Mouse (Mus musculus): Measurements from ENCODE around the gene Dusp11. TPM values are rescaled to one million over a fixed set of nuclear protein-coding genes. Genes with fewer than 3 reads are reported as not detected.

The Dusp11 gene
- polyA plus RNA-seq, 1 experiment from 2014 or later = 56.1 TPM

Other genes with a start within 250 kb of the Dusp11 start
- not detected in 2 replicates for gene Nat8f7, start 248.5 kb downstream of the Dusp11 start, polyA plus RNA-seq (2014; fragmentation: Nextera tagmentation; extraction: Ambion mirVana)
- 0.33 and 0.57 TPM in 2 replicates for gene Nat8f3, start 195.9 kb downstream of the Dusp11 start, polyA plus RNA-seq (2014; fragmentation: Nextera tagmentation; extraction: Ambion mirVana)
- gene Nat8f6, start 140.7 kb downstream of the Dusp11 start, polyA plus RNA-seq (2014; fragmentation: Nextera tagmentation; extraction: Ambion mirVana) = not detected in 2 replicates
- not detected in 2 replicates for gene Nat8f5, start 140.7 kb downstream of the Dusp11 start, polyA plus RNA-seq (2014; fragmentation: Nextera tagmentation; extraction: Ambion mirVana)
- gene Nat8, start 129.6 kb downstream of the Dusp11 start, polyA plus RNA-seq (2014; fragmentation: Nextera tagmentation; extraction: Ambion mirVana) = not detected in 2 replicates
- not detected in 2 replicates for gene Nat8f2, start 92.5 kb downstream of the Dusp11 start, polyA plus RNA-seq (2014; fragmentation: Nextera tagmentation; extraction: Ambion mirVana)
- gene Nat8f4, start 56.8 kb downstream of the Dusp11 start, polyA plus RNA-seq (2014; fragmentation: Nextera tagmentation; extraction: Ambion mirVana) = 7.0 and 7.5 TPM in 2 replicates
- 31.2 and 32.1 TPM in 2 replicates for gene Tprkb, start 49.8 kb downstream of the Dusp11 start, polyA plus RNA-seq (2014; fragmentation: Nextera tagmentation; extraction: Ambion mirVana)
- gene Nat8f1, start 46.0 kb downstream of the Dusp11 start, polyA plus RNA-seq (2014; fragmentation: Nextera tagmentation; extraction: Ambion mirVana) = 4.5 and 4.6 TPM in 2 replicates
- not detected in 2 replicates for gene Figla, start 54.5 kb upstream of the Dusp11 start, polyA plus RNA-seq (2014; fragmentation: Nextera tagmentation; extraction: Ambion mirVana)
- 61.0 and 68.3 TPM in 2 replicates for gene Add2, start 67.0 kb upstream of the Dusp11 start, polyA plus RNA-seq (2014; fragmentation: Nextera tagmentation; extraction: Ambion mirVana)
- gene Tgfa, start 233.6 kb upstream of the Dusp11 start, polyA plus RNA-seq (2014; fragmentation: Nextera tagmentation; extraction: Ambion mirVana) = 1.7 and 1.9 TPM in 2 replicates

Data from forebrain, embryonic 11.5 days (tissue).